Mouse (Mus musculus) neural tube, embryonic 11.5 days (tissue): ENCODE results near the gene Jazf1. TPM values are rescaled to one million over a fixed set of nuclear protein-coding genes. Genes with fewer than 3 reads are reported as not detected.

Experiments used
- ATAC-seq: fragments of 200-750 bp; cut with Nextera tagmentation; 2 replicates; pipeline ENCODE4 v1.8.0; 2017; ENCODE audit warnings: moderate number of reproducible peaks, mild to moderate bottlenecking, moderate TSS enrichment, moderate library complexity; ENCODE audit not compliant: insufficient read depth, low FRiP score, low TSS enrichment
- DNase-seq: peaks from one replicate; pipeline ENCODE4 v3.0.0-alpha.2; 2015; ENCODE audit warnings: low spot score
- H3K27ac ChIP-seq: fragments of 300-500 bp; sonication (generic); 2 replicates; pipeline ENCODE4 v1.5.1; 2014; ENCODE audit warnings: low read depth, mild to moderate bottlenecking, low read length
- H3K27me3 ChIP-seq: fragments of 300-500 bp; sonication (generic); 2 replicates; pipeline ENCODE4 v1.6.1; 2014; ENCODE audit warnings: mild to moderate bottlenecking, low read length, mixed read lengths; ENCODE audit not compliant: control insufficient read depth, insufficient read depth
- H3K36me3 ChIP-seq: fragments of 300-500 bp; sonication (generic); 2 replicates; pipeline ENCODE4 v1.6.1; 2014; ENCODE audit warnings: mild to moderate bottlenecking, low read length, moderate library complexity, mixed read lengths; ENCODE audit not compliant: control insufficient read depth, insufficient read depth
- H3K4me1 ChIP-seq: fragments of 300-500 bp; sonication (generic); 2 replicates; pipeline ENCODE4 v1.6.1; 2014; ENCODE audit warnings: low read length, mixed read lengths; ENCODE audit not compliant: control insufficient read depth, insufficient read depth
- H3K4me2 ChIP-seq: fragments of 300-500 bp; sonication (generic); 2 replicates; pipeline ENCODE4 v1.6.1; 2014; ENCODE audit warnings: low read depth, mild to moderate bottlenecking, moderate library complexity
- H3K4me3 ChIP-seq: fragments of 300-500 bp; sonication (generic); 2 replicates; pipeline ENCODE4 v1.5.1; 2014; ENCODE audit warnings: low read depth, low read length
- H3K9ac ChIP-seq: fragments of 300-500 bp; sonication (generic); 2 replicates; pipeline ENCODE4 v1.6.1; 2014; ENCODE audit warnings: mild to moderate bottlenecking, low read length
- H3K9me3 ChIP-seq: fragments of 300-500 bp; sonication (generic); 2 replicates; pipeline ENCODE4 v1.6.1; 2016; ENCODE audit warnings: low read length; ENCODE audit not compliant: control insufficient read depth
- WGBS: fragments of 180-500 bp; shearing (Covaris S2); extraction: QIAGEN DNeasy Blood & Tissue Kit; methylation state at CpG from one replicate; pipeline ENCODE4 v1.1.7; 2014; 5-methylcytosine and 5-hydroxymethylcytosine counted together
- polyA plus RNA-seq: library from polyadenylated mRNA; unstranded; fragments of >200 nt; fragmentation: Nextera tagmentation; extraction: Ambion mirVana; gene quantifications from 2 replicates; pipeline ENCODE4 v1.2.1, GENCODE M21; 2014

Gene Jazf1
- polyA plus RNA-seq, 1 experiment from 2014 or later, result 11.0 TPM

DNA sequence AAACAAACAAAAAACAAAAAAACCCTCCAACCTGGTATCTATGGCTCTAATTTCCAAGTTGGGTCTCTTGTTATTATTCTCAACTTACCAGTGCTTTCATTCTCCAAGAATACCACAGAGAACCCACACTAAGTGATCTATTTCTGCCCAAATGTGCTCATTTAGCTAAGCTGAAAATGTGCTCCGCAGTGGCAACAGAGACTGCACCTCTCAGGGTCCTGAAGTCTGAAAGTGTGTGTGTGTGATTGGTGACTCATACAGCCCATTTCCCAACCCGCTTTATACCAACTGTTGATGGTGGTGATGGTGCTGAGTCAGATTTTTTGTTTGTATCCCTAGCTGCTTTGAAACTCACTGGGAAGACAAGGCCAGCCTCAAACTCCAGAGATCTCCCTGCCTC, 46.4 kb downstream of the Jazf1 start:
- Histone ChIP-seq H3K9me3 (no peaks in the 10 kb centered on the region), H3K36me3 (no peaks in the 10 kb centered on the region)

DNA sequence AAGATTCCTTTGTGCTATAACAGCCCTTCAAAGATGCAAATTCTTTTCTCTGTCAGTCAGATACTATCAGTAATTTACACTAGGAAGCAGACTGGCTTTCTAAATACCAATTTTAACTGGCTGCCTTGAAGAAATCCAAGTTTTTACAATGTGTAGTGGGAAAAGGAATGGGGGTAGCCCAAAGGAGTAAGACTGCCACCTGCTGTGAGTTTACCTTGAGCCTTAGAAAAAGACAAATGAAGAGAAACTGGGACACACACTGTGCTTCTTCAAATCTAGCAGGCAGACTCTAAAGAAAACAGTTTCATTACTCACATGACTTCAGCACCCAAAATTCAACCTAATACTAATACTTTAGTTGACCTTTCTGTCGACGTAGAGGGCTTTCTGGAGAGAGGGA, 47.4 kb downstream of the Jazf1 start:
- no peak overlapping the region for H3K4me2 ChIP-seq
- no peak overlapping the region for H3K4me3 ChIP-seq
- H3K9me3 ChIP-seq, result no peaks in the 10 kb centered on the region
- no peak overlapping the region for H3K9ac ChIP-seq
- DNase-seq, result no peak
- WGBS, result 52% methylated on average over 2 of the region's 2 CpGs
- no peaks in the 10 kb centered on the region for H3K27me3 ChIP-seq
- no peaks in the 10 kb centered on the region for H3K36me3 ChIP-seq
- H3K27ac ChIP-seq, result no peak overlapping the region
- no peaks in the 10 kb centered on the region for H3K4me1 ChIP-seq
- ATAC-seq, result no peak

More for the DNA sequence above, 46.4 kb downstream of the Jazf1 start:
- WGBS, result 95% methylated on average over 2 of the region's 2 CpGs
- Histone ChIP-seq H3K4me2 (no peak overlapping the region), H3K9ac (no peak overlapping the region), H3K27me3 (no peaks in the 10 kb centered on the region), H3K4me1 (no peaks in the 10 kb centered on the region), H3K27ac (no peak overlapping the region), H3K4me3 (no peak overlapping the region)
- DNase-seq (no peak), ATAC-seq (no peak)

DNA sequence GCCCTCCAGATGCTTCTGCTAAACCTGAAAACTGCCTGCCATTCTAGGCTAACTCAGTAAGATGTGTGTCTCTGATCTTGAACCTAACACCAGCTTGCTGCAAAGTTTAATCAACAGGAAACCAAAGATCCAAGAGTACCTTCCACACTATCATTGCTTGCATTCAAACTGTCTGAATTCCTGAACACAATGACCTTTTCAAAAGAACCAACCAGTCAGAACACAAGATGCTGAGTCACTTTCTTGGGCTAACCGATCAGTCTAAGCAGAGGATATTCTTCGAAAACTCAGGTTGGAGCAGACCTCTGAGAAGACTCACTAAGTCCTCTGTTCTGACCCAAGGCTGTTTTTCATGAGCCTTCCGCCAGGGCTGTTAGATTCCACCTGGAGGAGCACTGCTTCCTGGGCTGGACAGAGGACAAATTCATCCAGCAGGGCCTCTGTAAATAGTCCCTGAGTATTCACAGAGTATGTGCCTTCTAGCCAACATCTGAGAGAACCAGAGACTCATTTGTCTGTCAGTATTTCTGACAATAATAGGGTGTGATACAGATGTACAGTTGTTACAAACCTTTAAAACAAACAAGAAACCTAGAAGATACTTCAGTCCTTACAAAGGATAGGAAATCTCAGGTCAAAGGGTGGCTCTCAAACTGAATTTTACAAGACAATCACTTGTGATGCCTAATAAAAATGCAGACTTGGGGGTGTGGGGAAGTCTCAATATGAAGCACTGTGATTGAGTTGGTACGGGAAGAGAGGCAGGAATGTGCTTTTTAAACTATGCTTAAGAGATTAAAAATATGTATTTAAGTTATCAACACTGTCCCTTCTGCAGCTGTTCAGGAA, 50.9 kb downstream of the Jazf1 start:
- WGBS, result 68% methylated on average over 4 of the region's 4 CpGs
- H3K4me3 ChIP-seq, result no peak overlapping the region
- H3K27ac ChIP-seq, result no peak overlapping the region
- H3K36me3 ChIP-seq, result no peaks in the 10 kb centered on the region
- DNase-seq (no peak), ATAC-seq (no peak)
- no peak overlapping the region for H3K4me2 ChIP-seq
- no peaks in the 10 kb centered on the region for H3K9me3 ChIP-seq
- H3K9ac ChIP-seq, result no peak overlapping the region
- no peaks in the 10 kb centered on the region for H3K27me3 ChIP-seq
- no peaks in the 10 kb centered on the region for H3K4me1 ChIP-seq

DNA sequence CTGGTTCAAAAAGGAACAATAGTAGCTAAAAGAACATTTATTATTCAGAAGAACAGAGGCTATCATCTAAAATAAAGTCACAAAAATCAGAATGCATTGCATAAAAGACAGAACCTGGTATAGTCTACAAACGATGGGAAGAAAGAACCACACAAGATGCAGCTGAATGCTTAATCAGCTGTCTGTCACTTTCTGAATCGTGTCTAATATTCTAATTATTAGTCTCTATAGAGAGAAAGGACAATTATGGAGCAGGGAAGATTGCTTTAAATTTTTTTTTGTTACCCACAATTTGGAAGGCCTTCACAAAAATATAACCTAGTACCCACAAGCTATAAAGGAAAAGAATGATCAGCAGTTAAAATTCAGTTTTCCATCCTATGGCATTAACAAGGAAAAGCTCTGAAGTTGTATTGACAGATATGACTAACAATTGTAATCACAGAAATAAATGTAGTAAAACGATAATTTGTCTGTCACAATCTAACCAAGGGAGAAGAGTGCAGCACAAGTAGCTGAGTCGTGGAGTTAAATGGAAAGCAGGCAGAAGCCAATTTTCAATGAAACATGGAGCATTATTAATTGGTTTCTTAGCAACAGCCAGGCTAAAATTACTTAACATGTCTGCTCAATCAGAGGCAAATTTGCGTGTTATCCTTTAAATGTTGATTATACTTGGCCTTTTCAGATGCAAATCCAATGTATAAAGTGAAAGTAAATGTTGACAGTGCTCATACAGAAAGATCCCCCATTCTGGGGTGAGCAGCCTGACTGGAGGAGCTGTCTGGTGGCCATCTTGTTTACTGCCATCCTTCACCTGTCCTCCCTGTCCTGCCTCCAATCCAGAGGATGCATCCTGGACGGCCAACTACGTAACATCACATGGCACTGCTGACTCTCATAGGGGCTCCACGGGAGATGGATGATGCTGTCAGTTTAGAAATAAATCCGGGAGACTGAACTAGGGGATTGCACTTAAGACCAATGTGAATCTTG, 53.7 kb downstream of the Jazf1 start:
- H3K36me3 ChIP-seq, result no peaks in the 10 kb centered on the region
- no peaks in the 10 kb centered on the region for H3K9me3 ChIP-seq
- 87% methylated on average over 9 of the region's 9 CpGs for WGBS
- no peak overlapping the region for H3K27ac ChIP-seq
- H3K27me3 ChIP-seq, result no peaks in the 10 kb centered on the region
- DNase-seq (no peak), ATAC-seq (no peak)
- no peak overlapping the region for H3K9ac ChIP-seq
- H3K4me3 ChIP-seq, result no peak overlapping the region
- no peak overlapping the region for H3K4me2 ChIP-seq
- H3K4me1 ChIP-seq, result no peaks in the 10 kb centered on the region

DNA sequence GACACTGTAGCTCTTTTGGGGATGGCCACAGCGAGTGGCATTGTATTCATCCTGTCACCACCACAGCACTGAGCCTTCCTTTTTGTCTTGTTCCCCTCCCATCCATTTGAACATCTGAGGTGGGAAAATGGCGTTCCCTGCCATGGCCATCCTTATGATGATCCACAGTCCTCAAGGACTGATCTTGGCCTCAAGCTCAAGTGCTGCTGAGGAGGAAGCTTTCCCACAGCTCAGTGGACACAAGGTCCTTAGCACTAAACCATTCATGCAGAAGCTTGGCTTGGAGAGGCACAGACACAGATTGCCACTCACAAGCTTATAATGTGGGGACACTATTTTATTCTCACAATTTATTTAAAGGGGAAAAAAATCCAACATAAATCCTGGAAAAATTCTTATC, 58.1 kb downstream of the Jazf1 start:
- WGBS, result 85% methylated on average over 2 of the region's 2 CpGs
- Histone ChIP-seq H3K9ac (no peak overlapping the region), H3K36me3 (no peaks in the 10 kb centered on the region), H3K27ac (no peak overlapping the region), H3K9me3 (no peaks in the 10 kb centered on the region), H3K4me1 (no peaks in the 10 kb centered on the region), H3K27me3 (no peaks in the 10 kb centered on the region), H3K4me2 (no peak overlapping the region), H3K4me3 (no peak overlapping the region)
- ATAC-seq (no peak), DNase-seq (no peak)

DNA sequence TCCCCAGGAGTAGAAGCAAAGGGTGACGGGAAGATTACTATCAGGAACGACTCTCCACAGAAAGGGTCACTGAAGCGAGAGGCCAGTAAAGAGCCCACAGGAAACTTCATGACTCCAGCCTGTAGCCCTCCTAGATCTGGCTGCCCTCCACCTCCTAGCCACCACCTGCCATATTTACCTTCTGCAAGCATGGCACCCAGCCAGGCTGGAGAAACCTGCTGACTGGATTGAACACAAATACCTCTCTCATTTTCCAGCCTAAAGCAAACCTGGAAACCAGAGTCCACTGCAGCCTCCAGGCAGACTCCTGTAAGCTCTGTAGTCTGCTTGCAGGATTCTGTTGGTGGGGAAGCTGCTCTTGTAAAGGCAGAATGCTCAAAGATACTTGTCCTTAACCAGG, 62.4 kb downstream of the Jazf1 start:
- H3K4me3 ChIP-seq, result no peak overlapping the region

DNA sequence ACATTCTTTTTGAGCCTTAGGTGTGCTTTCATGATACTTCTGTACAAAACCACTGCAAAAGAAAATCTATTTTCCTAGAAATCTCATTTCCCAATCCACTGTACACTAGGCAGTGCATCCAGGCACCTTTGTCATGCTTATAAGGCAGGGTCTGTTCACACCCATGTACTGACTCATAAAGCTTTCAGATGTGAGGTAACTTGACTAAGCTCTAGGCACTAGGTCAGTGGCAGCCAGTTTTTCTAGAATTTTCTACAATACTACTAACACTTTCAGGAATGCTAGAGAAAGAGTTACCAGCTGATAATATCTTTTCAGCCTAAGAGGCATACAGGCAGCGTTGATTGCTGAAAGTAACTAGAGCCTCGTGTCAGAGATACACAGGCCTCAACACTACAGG, 62.9 kb downstream of the Jazf1 start:
- 90% methylated on average over 2 of the region's 2 CpGs for WGBS
- no peak for DNase-seq
- Histone ChIP-seq H3K9me3 (no peaks in the 10 kb centered on the region), H3K27me3 (no peaks in the 10 kb centered on the region), H3K4me3 (no peak overlapping the region), H3K4me1 (no peaks in the 10 kb centered on the region), H3K4me2 (no peak overlapping the region), H3K27ac (no peak overlapping the region), H3K9ac (no peak overlapping the region), H3K36me3 (no peaks in the 10 kb centered on the region)
- no peak for ATAC-seq

More for the DNA sequence above, 62.4 kb downstream of the Jazf1 start:
- Histone ChIP-seq H3K27me3 (no peaks in the 10 kb centered on the region), H3K27ac (no peak overlapping the region), H3K4me1 (no peaks in the 10 kb centered on the region), H3K4me2 (no peak overlapping the region), H3K9me3 (no peaks in the 10 kb centered on the region), H3K9ac (no peak overlapping the region), H3K36me3 (no peaks in the 10 kb centered on the region)
- WGBS, result 71% methylated on average over 3 of the region's 3 CpGs
- DNase-seq, result no peak
- ATAC-seq, result no peak

DNA sequence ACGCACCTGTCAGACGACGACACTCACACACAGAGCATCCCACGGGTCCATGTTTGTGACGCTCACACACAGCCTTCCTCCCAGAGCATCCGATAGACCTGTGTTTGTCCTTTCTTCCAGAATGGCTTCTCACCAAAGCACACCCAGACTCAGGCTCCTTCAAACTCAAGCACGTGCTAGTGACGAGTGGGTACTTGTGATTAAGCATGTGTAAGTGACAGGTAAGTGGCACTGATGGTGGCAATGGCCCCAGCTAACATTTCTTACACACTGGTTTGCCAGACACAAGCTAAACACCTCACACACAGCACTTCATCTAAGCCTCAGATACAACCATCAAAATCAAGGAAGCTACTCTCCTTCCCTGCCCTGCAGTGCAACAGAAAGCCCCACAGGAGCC, 77.6 kb downstream of the Jazf1 start:
- Histone ChIP-seq H3K9me3 (no peaks in the 10 kb centered on the region), H3K36me3 (no peaks in the 10 kb centered on the region), H3K4me2 (no peak overlapping the region), H3K9ac (no peak overlapping the region), H3K27ac (no peak overlapping the region), H3K4me1 (no peaks in the 10 kb centered on the region), H3K27me3 (no peaks in the 10 kb centered on the region), H3K4me3 (no peak overlapping the region)
- WGBS, result 87% methylated on average over 8 of the region's 8 CpGs
- ATAC-seq (no peak), DNase-seq (no peak)
